ENCODE assay signal across 8 mouse cellular contexts in the genomic region with DNA sequence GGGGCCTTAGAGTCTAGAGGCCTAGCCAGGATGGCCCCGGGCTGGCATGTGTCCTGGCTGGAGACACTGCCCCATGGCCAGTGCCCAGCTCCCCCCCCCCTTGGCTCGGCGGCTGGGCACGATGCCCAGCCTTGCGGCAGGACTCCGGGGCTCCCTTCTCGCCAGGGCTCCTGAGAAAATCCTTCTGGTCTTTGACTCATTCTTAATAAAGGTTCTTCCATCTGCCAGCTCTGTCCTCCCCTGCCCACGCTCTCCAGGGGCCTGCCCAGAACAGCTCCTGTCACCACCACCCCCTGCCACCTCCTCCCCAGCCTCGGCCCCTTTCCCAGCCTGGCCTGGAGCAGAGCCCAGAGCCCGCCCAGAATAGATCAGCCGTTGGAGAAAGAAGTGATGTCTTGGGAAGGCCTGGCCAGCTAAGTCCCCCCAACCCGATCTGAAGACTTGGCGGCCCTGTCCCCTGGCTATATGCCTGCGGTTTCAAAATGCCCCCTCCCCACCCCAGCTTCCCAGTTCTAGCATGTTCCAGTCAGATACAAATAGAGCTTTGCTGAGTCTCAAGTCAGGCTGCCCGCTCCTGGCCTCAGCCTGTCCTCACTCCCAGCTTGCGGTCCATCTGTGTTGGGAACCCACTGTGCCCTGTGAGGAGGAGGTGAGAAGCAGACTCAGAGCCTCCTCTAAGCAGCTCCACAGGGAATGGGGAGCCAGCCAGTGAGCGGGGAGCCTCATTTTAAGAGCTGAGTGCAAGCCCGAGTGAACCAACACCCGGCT.
DNase-seq lines count a peak whose midpoint lies in the region; ATAC-seq and TF ChIP-seq lines count a peak whose summit lies in the region.

No protein-coding gene starts in this region.

- H3K9ac ChIP-seq in intestine, postnatal 0 days (ENCODE audit: low read depth, low read length), result no peak overlapping the region

- H3K4me3 ChIP-seq in embryonic facial prominence, embryonic 10.5 days, result no peak overlapping the region
- H3K4me3 ChIP-seq in intestine, postnatal 0 days (ENCODE audit: low read depth, low read length), result no peak overlapping the region
- H3K4me3 ChIP-seq in myocyte, result no peak overlapping the region

- 79% methylated on average over 19 of the region's 19 CpGs for WGBS in embryonic facial prominence, embryonic 10.5 days
- 56% methylated on average over 19 of the region's 19 CpGs for WGBS in intestine, postnatal 0 days

- peak; percentile 83 for DNase-seq in adrenal gland, postnatal 25 days
- no peak for DNase-seq in embryonic facial prominence, embryonic 10.5 days (ENCODE audit: low spot score)
- DNase-seq in heart, adult 18-20 months, result peak; percentile 91 to 93
- peak; percentile 87 to 92 for DNase-seq in left cerebral cortex, postnatal 14 days (ENCODE audit: low spot score in 2 of 2)
- peak; percentile 79 for DNase-seq in urinary bladder, postnatal 14 days (ENCODE audit: low spot score)
- DNase-seq in c-Kit-positive CD71-positive TER-119-positive erythroid progenitor cells, embryonic 14.5 days (ENCODE audit: low spot score), result no peak

- H3K27ac ChIP-seq in embryonic facial prominence, embryonic 10.5 days (replicated peaks), result peak overlapping the region; percentile 27; the same call in 1 of the 2 replicates
- peak overlapping the region; percentile 46 for H3K27ac ChIP-seq in intestine, postnatal 0 days (ENCODE audit: low read depth, low read length)

- no peak for TF ChIP-seq POLR2A in myocyte (IDR thresholded peaks at IDR 0.05; ENCODE audit: insufficient read length, low read depth)

- H3K9me3 ChIP-seq in embryonic facial prominence, embryonic 10.5 days, result peaks cover 3% of the 10 kb centered on the region; the same call in 1 of the 2 replicates
- H3K9me3 ChIP-seq in intestine, postnatal 0 days (ENCODE audit: control insufficient read depth), result no peaks in the 10 kb centered on the region

- H3K4me1 ChIP-seq in embryonic facial prominence, embryonic 10.5 days, result peaks cover 67% of the 10 kb centered on the region
- peaks cover 9% of the 10 kb centered on the region for H3K4me1 ChIP-seq in intestine, postnatal 0 days (replicated peaks; ENCODE audit: control insufficient read depth, insufficient read depth, low read length)

- peaks cover 34% of the 10 kb centered on the region for H3K27me3 ChIP-seq in embryonic facial prominence, embryonic 10.5 days (replicated peaks; ENCODE audit: low read depth, poor library complexity, severe bottlenecking)
- no peaks in the 10 kb centered on the region for H3K27me3 ChIP-seq in intestine, postnatal 0 days (replicated peaks; ENCODE audit: control insufficient read depth, insufficient read depth, low read length)
- no peaks in the 10 kb centered on the region for H3K27me3 ChIP-seq in myocyte (ENCODE audit: control insufficient read depth, insufficient read depth, insufficient read length)

- no peaks in the 10 kb centered on the region for H3K36me3 ChIP-seq in embryonic facial prominence, embryonic 10.5 days (replicated peaks)
- no peaks in the 10 kb centered on the region for H3K36me3 ChIP-seq in intestine, postnatal 0 days (ENCODE audit: control insufficient read depth, insufficient read depth)
- no peaks in the 10 kb centered on the region for H3K36me3 ChIP-seq in myocyte (ENCODE audit: control insufficient read depth, insufficient read depth)

- H3K79me2 ChIP-seq in myocyte (ENCODE audit: control insufficient read depth, insufficient read depth), result no peaks in the 10 kb centered on the region

- H3K4me2 ChIP-seq in intestine, postnatal 0 days (replicated peaks; ENCODE audit: low read depth), result peak overlapping the region; percentile 21; the same call in 1 of the 2 replicates
- H3K4me2 ChIP-seq in myocyte (ENCODE audit: low read depth), result peak overlapping the region; percentile 79

- no peak for TF ChIP-seq CTCF in intestine, postnatal 0 days (IDR thresholded peaks at IDR 0.05; ENCODE audit: low read depth)

- no peak overlapping the region for H3ac ChIP-seq in myocyte (ENCODE audit: control insufficient read depth, insufficient read length)

- intact Hi-C loops in left cerebral cortex, postnatal 14 days (cut with DNase I), result loop anchor here (5.0 kb wide), 2 partner anchors 55 to 105 kb away; no protein-coding TSS in a partner anchor

- no peak for ATAC-seq in intestine, postnatal 0 days

TF ChIP-seq in myocyte, 11 proteins besides CTCF, POLR2A, EP300 and RAD21:
- TF ChIP-seq MYOD1 (IDR thresholded peaks at IDR 0.05; ENCODE audit: control insufficient read depth in 1 of 3, insufficient read length in 2 of 3, low read depth in 2 of 3), result peak in 2 of 3 experiments; percentile 24 to 67
- no peak for TF ChIP-seq REST (IDR thresholded peaks at IDR 0.05; ENCODE audit: insufficient read depth, insufficient read length)
- TF ChIP-seq MYOG (IDR thresholded peaks at IDR 0.05; ENCODE audit: control insufficient read depth in 1 of 3, insufficient read depth in 1 of 3, insufficient read length in 2 of 3, low read depth in 2 of 3), result peak in 1 of 3 experiments; percentile 62
TF ChIP-seq in myocyte: peak in this region for 2.

Comparison
In these comparisons a context has a peak if more than half of its experiments do, and no peak if none do; other contexts are left out.
1. DNase-seq: peak in adrenal gland, postnatal 25 days (single experiment), heart, adult 18-20 months (2 of 2), left cerebral cortex, postnatal 14 days (2 of 2) and urinary bladder, postnatal 14 days (single experiment); none in embryonic facial prominence, embryonic 10.5 days (single experiment) and c-Kit-positive CD71-positive TER-119-positive erythroid progenitor cells, embryonic 14.5 days (single experiment).